Mouse (Mus musculus) right cerebral cortex, postnatal 4 days (tissue): ENCODE results near the gene Zkscan7.

Experiments
- DNase-seq: peaks from one replicate; pipeline ENCODE4 v3.0.0-alpha.2; 2022

Gene Zkscan7

DNA sequence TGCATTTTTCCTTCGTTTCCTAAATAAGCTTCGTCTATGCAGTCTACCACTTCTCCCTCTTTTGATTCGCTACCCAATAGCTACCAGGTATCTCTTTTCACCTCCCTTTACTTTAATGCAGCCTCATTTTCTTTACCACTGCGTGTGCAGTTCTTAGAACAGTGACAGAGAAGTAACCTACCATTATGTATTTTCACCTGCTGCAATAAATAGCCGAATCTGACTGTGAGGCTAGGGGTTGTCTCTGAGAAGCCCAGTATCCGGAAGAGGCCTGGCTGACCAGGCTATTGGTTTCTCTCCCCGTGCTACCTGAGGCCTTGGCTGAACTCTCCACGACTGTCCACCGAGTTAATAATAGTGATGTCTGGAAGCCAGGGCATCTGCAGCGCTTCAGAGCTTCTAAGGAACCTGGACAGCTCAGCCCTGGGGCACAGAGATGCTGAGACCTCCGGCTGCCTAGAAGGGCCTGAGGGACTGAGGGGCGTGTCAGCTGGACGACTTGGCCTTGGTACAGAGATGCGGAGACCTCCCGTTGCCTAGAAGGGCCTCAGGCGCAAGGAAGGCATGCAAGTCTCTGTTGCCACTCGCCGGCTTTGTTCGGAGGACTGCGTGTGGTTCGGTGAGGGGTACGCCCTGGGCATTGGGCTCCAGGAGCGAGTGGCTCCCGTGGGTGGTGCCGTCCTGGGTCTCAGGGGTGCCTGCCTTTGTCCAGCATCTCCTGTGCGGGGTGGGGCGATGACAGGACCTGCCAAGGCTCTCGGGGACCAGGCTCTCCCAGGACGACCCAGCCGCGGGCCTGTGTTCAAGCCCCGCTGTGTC lies 17.4 kb downstream of the Zkscan7 start:
- DNase-seq = peak; percentile 65

DNA sequence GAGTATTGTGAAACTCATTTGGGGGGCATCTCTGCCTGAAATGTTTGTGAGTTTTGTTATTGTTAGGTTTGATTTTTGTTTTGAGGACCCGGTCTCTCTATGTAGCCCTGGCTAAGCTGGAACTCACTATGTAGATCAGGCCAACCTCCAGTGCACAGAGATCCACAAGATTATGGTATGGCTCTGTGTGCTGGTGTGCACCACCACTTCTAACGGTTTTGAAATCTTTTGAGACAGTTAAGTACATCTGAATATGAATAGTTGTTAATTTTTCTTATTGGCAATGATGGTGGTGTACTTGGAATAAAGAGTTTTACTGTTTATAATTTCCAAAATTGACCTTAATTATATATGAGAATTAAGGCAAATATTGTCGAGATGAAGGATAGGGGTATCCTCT lies 37.0 kb downstream of the Zkscan7 start:
- DNase-seq = no peak

DNA sequence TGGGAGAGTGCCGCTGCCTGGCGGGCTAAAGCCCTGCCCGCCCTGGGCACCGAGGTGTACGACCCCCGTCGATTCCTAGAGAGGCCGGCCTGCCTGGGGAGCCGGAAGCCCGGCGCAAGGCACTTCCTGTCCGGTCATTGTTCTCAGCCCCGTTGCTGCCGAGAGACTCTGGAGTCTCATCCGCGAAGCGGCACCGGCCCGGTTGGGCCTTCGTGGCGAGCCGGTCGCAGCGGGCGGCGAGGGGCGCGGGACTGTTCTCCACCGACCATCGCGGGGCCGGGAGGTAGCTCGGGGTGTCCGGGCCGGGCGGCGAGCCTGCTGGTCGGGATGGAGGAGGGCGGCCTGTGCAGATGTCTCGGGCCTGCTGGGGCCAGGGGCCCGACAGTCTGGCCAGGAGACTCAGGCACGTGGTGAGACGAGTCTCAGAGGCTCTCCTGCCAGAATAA lies 37.5 kb downstream of the Zkscan7 start, which contains the start of gene Zfp105:
Gene Zfp105, plus strand, starts transcription at position 137 of the 446 bp plus-strand sequence.
- DNase-seq = peak; percentile 73

DNA sequence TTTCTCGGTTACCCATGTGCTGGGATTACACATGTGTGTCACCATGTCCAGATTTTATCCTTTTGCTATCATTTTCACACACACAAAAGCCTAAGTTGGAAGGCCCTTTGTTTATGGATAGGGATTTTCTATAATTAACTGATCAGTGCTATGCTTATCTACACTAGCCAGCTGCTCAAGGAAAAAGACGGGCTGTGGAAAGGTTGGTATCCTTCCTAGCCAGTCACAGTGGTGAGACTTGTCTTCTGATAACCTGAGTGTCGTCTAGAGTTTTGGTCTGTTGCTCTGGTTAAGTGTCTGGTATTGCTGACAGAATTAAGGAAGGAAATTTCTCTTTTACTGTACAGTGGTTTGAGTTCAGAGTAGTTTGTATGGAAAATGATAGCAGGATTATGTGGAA lies 43.4 kb downstream of the Zkscan7 start:
- DNase-seq = no peak
